ENCODE assay signal across 13 mouse cellular contexts in the genomic region with DNA sequence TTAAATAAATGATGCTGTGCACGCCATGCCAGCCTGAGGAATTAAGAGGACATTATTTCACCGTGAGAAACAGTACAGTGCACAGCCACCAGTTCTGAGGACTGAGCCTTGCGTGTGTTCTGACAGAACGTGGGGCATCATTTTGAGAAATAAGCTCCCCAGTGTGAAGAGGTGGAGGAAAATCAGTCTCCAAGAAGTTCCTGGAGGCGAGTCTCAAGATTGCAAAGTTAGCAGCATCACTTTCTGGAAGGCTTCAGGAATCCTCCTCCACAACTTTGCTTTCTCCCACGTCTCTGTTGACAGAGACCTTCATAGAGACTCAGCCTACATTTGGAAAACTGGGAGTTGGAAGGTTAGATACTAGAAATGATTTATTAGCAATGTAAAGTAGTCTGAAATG.
"Had no signal": no experiment of that assay in that cellular context is flagged by ENCODE, and none has a peak within 500 bp of the region (broad histone marks: within the 10 kb centered on the region; RNA-seq: fewer than 3 reads in every experiment).

No protein-coding gene starts in this region.

- ATAC-seq: intestine, embryonic 16.5 days; liver, postnatal 0 days; lung, postnatal 0 days; midbrain, embryonic 13.5 days; midbrain, embryonic 16.5 days had no signal

- DNase-seq: kidney, adult 18-20 months; kidney, adult 9 months; kidney, postnatal 14 days; kidney, postnatal 4 days; liver, postnatal 0 days; lung, embryonic 14.5 days; retina, postnatal 1 day; right cerebral cortex, postnatal 4 days; thymus, postnatal 25 days had no signal
